Mouse (Mus musculus): ENCODE measurements around the gene Scrn1. TPM values are rescaled to one million over a fixed set of nuclear protein-coding genes. Genes with fewer than 3 reads are reported as not detected.

Gene Scrn1
- polyA plus RNA-seq, 1 experiment from 2014 or later, result 86.4 TPM

- Histone ChIP-seq H3K27ac (replicated peaks) (no peak overlapping the region), H3K4me3 (no peak overlapping the region), H3K4me1 (peaks cover 7% of the 10 kb centered on the region), H3K9me3 (no peaks in the 10 kb centered on the region), H3K9ac (replicated peaks) (no peak overlapping the region), H3K4me2 (replicated peaks) (no peak overlapping the region), H3K36me3 (no peaks in the 10 kb centered on the region), H3K27me3 (no peaks in the 10 kb centered on the region)
- WGBS, result 76% methylated on average over 8 of the region's 8 CpGs
- ATAC-seq (ENCODE audit: low FRiP score, low read depth), result no peak
Observed at GRCm38 (mm10) chr6:54463701-54464458, 102.4 kb downstream of the Scrn1 start.

GRCm38 (mm10) chr6:54462766-54463165 is 103.5 kb downstream of the Scrn1 start:
- H3K9me3 ChIP-seq, result no peaks in the 10 kb centered on the region
- H3K27ac ChIP-seq (replicated peaks), result no peak overlapping the region
- H3K4me2 ChIP-seq (replicated peaks), result no peak overlapping the region
- H3K4me3 ChIP-seq, result no peak overlapping the region
- ATAC-seq (ENCODE audit: low FRiP score, low read depth), result no peak
- H3K4me1 ChIP-seq, result peaks cover 7% of the 10 kb centered on the region
- no peak overlapping the region for H3K9ac ChIP-seq (replicated peaks)
- H3K27me3 ChIP-seq, result no peaks in the 10 kb centered on the region
- no peaks in the 10 kb centered on the region for H3K36me3 ChIP-seq
- WGBS, result 92% methylated on average over 6 of the region's 6 CpGs

GRCm38 (mm10) chr6:54460915-54461671 is 105.2 kb downstream of the Scrn1 start:
- no peak overlapping the region for H3K4me2 ChIP-seq (replicated peaks)
- peaks cover 7% of the 10 kb centered on the region for H3K4me1 ChIP-seq
- WGBS, result 75% methylated on average over 13 of the region's 13 CpGs
- no peaks in the 10 kb centered on the region for H3K36me3 ChIP-seq
- no peaks in the 10 kb centered on the region for H3K9me3 ChIP-seq
- H3K9ac ChIP-seq (replicated peaks), result no peak overlapping the region
- no peaks in the 10 kb centered on the region for H3K27me3 ChIP-seq
- no peak overlapping the region for H3K27ac ChIP-seq (replicated peaks)
- H3K4me3 ChIP-seq, result no peak overlapping the region
- no peak for ATAC-seq (ENCODE audit: low FRiP score, low read depth)

- no peaks in the 10 kb centered on the region for H3K9me3 ChIP-seq
- no peak overlapping the region for H3K9ac ChIP-seq (replicated peaks)
- H3K27ac ChIP-seq (replicated peaks), result no peak overlapping the region
- peaks cover 7% of the 10 kb centered on the region for H3K4me1 ChIP-seq
- no peak overlapping the region for H3K4me3 ChIP-seq
- H3K27me3 ChIP-seq, result no peaks in the 10 kb centered on the region
- no peak for ATAC-seq (ENCODE audit: low FRiP score, low read depth)
- WGBS, result 79% methylated on average over 6 of the region's 6 CpGs
- H3K36me3 ChIP-seq, result no peaks in the 10 kb centered on the region
- no peak overlapping the region for H3K4me2 ChIP-seq (replicated peaks)
Observed at GRCm38 (mm10) chr6:54460172-54460914, 105.9 kb downstream of the Scrn1 start.

- H3K27ac ChIP-seq (replicated peaks), result no peak overlapping the region
- ATAC-seq (ENCODE audit: low FRiP score, low read depth), result no peak
- H3K4me1 ChIP-seq, result peaks cover 7% of the 10 kb centered on the region
- H3K27me3 ChIP-seq, result no peaks in the 10 kb centered on the region
- no peaks in the 10 kb centered on the region for H3K36me3 ChIP-seq
- no peak overlapping the region for H3K4me3 ChIP-seq
- WGBS, result 59% methylated on average over 7 of the region's 7 CpGs
- no peaks in the 10 kb centered on the region for H3K9me3 ChIP-seq
- H3K9ac ChIP-seq (replicated peaks), result no peak overlapping the region
- H3K4me2 ChIP-seq (replicated peaks), result no peak overlapping the region
Observed at GRCm38 (mm10) chr6:54459661-54460060, 106.6 kb downstream of the Scrn1 start.

Other genes starting within 250 kb of the Scrn1 start
- 0.64 and 1.8 TPM in 2 replicates for gene Prr15, start 240.7 kb downstream of the Scrn1 start, polyA plus RNA-seq (2016; fragmentation: Nextera tagmentation; extraction: Ambion mirVana)
- gene Wipf3, start 136.9 kb downstream of the Scrn1 start, polyA plus RNA-seq (2016; fragmentation: Nextera tagmentation; extraction: Ambion mirVana), result 0.89 and 1.3 TPM in 2 replicates
- 16.8 and 21.5 TPM in 2 replicates for gene Plekha8, start 28.6 kb upstream of the Scrn1 start, polyA plus RNA-seq (2016; fragmentation: Nextera tagmentation; extraction: Ambion mirVana)
- 15.7 and 16.3 TPM in 2 replicates for gene Fkbp14, start 30.8 kb upstream of the Scrn1 start, polyA plus RNA-seq (2016; fragmentation: Nextera tagmentation; extraction: Ambion mirVana)
- 60.3 and 60.4 TPM in 2 replicates for gene Mturn, start 115.1 kb upstream of the Scrn1 start, polyA plus RNA-seq (2016; fragmentation: Nextera tagmentation; extraction: Ambion mirVana)